Mouse (Mus musculus): ENCODE data around the gene Olfr497. TPM values are rescaled to one million over a fixed set of nuclear protein-coding genes. Genes with fewer than 3 reads are reported as not detected.

Olfr497 gene
- polyA plus RNA-seq (2015; fragmentation: Nextera tagmentation; extraction: Ambion mirVana) = not detected in 2 replicates

DNA sequence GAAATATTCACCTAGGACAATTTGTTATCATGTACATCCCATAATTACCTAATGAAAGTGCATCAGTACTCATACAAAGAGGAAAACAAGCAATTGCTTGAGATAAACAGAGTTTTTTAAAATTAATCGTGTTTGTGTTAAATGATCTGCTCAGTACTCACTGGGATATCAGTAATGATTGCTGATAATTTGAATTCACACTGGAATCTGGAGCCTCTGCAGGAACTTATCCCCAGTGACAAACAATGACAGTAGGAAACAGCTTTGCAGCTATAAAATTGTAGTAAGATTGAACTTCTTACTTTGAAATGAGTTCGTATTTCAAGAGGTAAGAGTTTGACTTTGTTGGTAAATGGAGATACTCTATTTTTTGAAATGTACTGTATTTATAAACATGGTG, at the start of gene Olfr497:
TSS of gene Olfr497 (plus strand) at position 301 of the 400 bp plus-strand sequence.
- H3K9ac ChIP-seq = no peak within 1 kb of the TSS
- no peak for ATAC-seq (ENCODE audit: insufficient read depth)

DNA sequence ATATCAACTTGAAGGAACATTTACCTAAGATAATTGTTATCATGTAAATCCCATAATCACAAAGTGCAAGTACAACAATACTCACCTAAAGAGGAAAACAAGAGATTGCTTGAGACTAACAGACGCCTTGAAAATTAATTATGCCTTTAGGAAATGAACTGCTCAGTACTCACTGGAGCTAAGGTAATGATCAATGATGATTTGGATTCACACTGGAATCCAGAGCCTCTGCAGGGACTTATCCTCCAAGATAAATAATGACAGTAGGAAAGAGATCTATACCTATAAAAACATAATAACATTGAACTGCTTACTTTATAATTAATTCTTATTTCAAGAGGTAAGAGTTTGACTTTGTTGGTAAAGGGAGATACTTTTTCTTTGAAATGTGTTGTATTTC, 27.4 kb upstream of the Olfr497 start, which contains the start of gene Olfr495:
TSS of gene Olfr495 (plus strand) at position 301 of the 400 bp plus-strand sequence.
- Histone ChIP-seq H3K4me1 (replicated peaks) (no peaks in the 10 kb centered on the region), H3K27ac (replicated peaks) (no peak within 1 kb of the TSS), H3K9me3 (replicated peaks) (no peaks in the 10 kb centered on the region), H3K9ac (no peak within 1 kb of the TSS), H3K4me3 (replicated peaks) (no peak within 1 kb of the TSS), H3K36me3 (replicated peaks) (no peaks in the 10 kb centered on the region), H3K27me3 (no peaks in the 10 kb centered on the region), H3K4me2 (no peak within 1 kb of the TSS)
- 40% methylated on average over 1 of the region's 1 CpGs for WGBS (ENCODE audit: insufficient replicate concordance)
- ATAC-seq (ENCODE audit: insufficient read depth) = no peak

More for the DNA sequence above, at the start of gene Olfr497:
- Histone ChIP-seq H3K9me3 (replicated peaks) (no peaks in the 10 kb centered on the region), H3K27me3 (no peaks in the 10 kb centered on the region), H3K27ac (replicated peaks) (no peak within 1 kb of the TSS), H3K4me2 (no peak within 1 kb of the TSS), H3K36me3 (replicated peaks) (no peaks in the 10 kb centered on the region), H3K4me1 (replicated peaks) (no peaks in the 10 kb centered on the region), H3K4me3 (replicated peaks) (no peak within 1 kb of the TSS)
- WGBS (ENCODE audit: insufficient replicate concordance) = 47% methylated on average over 2 of the region's 2 CpGs

DNA sequence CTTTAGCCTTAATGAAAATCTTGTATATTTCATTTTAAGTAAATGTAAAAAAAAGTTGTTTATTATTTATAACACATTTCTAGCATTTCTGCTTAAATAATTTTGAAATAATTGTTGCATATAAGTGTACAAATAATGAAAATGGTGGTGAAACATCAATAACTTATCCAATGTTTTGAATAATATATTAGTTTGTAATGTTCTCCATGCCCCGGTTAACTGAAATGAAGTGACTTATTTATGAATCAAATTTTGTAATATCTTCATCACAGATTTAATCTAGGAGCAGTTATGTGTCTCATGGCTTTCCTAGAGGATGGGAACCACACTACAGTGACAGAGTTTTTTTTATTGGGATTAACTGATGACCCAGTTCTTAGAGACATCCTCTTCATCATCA, 44.8 kb downstream of the Olfr497 start, which contains the start of gene Olfr498:
TSS of gene Olfr498 (plus strand) at position 301 of the 400 bp plus-strand sequence.
- no peaks in the 10 kb centered on the region for H3K4me1 ChIP-seq (replicated peaks)
- no peak for ATAC-seq (ENCODE audit: insufficient read depth)
- no peaks in the 10 kb centered on the region for H3K9me3 ChIP-seq (replicated peaks)
- 60% methylated on average over 1 of the region's 1 CpGs for WGBS (ENCODE audit: insufficient replicate concordance)
- H3K4me3 ChIP-seq (replicated peaks) = no peak within 1 kb of the TSS
- H3K36me3 ChIP-seq (replicated peaks) = no peaks in the 10 kb centered on the region
- no peak within 1 kb of the TSS for H3K27ac ChIP-seq (replicated peaks)
- no peak within 1 kb of the TSS for H3K4me2 ChIP-seq
- H3K27me3 ChIP-seq = no peaks in the 10 kb centered on the region
- H3K9ac ChIP-seq = no peak within 1 kb of the TSS

Other genes with a start within 250 kb of the Olfr497 start
- gene Olfr486, start 247.7 kb upstream of the Olfr497 start, polyA plus RNA-seq (2015; fragmentation: Nextera tagmentation; extraction: Ambion mirVana) = not detected in 2 replicates
- not detected in 2 replicates for gene Olfr487, start 205.8 kb upstream of the Olfr497 start, polyA plus RNA-seq (2015; fragmentation: Nextera tagmentation; extraction: Ambion mirVana)
- gene Olfr488, start 162.1 kb upstream of the Olfr497 start, polyA plus RNA-seq (2015; fragmentation: Nextera tagmentation; extraction: Ambion mirVana) = not detected in 2 replicates
- not detected in 2 replicates for gene Olfr490, start 131.5 kb upstream of the Olfr497 start, polyA plus RNA-seq (2015; fragmentation: Nextera tagmentation; extraction: Ambion mirVana)
- gene Olfr491, start 107.0 kb upstream of the Olfr497 start, polyA plus RNA-seq (2015; fragmentation: Nextera tagmentation; extraction: Ambion mirVana) = not detected in 2 replicates
- not detected in 2 replicates for gene Olfr492, start 96.7 kb upstream of the Olfr497 start, polyA plus RNA-seq (2015; fragmentation: Nextera tagmentation; extraction: Ambion mirVana)
- not detected in 2 replicates for gene Olfr493, start 73.4 kb upstream of the Olfr497 start, polyA plus RNA-seq (2015; fragmentation: Nextera tagmentation; extraction: Ambion mirVana)
- not detected in 2 replicates for gene Olfr494, start 55.1 kb upstream of the Olfr497 start, polyA plus RNA-seq (2015; fragmentation: Nextera tagmentation; extraction: Ambion mirVana)
- not detected in 2 replicates for gene Olfr495, start 27.3 kb upstream of the Olfr497 start, polyA plus RNA-seq (2015; fragmentation: Nextera tagmentation; extraction: Ambion mirVana)
- gene Olfr498, start 44.9 kb downstream of the Olfr497 start, polyA plus RNA-seq (2015; fragmentation: Nextera tagmentation; extraction: Ambion mirVana) = not detected in 2 replicates
- gene Olfr502, start 104.6 kb downstream of the Olfr497 start, polyA plus RNA-seq (2015; fragmentation: Nextera tagmentation; extraction: Ambion mirVana) = not detected in 2 replicates
- not detected in 2 replicates for gene Olfr503, start 124.1 kb downstream of the Olfr497 start, polyA plus RNA-seq (2015; fragmentation: Nextera tagmentation; extraction: Ambion mirVana)
- not detected in 2 replicates for gene Olfr504, start 145.4 kb downstream of the Olfr497 start, polyA plus RNA-seq (2015; fragmentation: Nextera tagmentation; extraction: Ambion mirVana)
- gene Olfr506, start 190.4 kb downstream of the Olfr497 start, polyA plus RNA-seq (2015; fragmentation: Nextera tagmentation; extraction: Ambion mirVana) = not detected in 2 replicates
- not detected in 2 replicates for gene Olfr507, start 201.4 kb downstream of the Olfr497 start, polyA plus RNA-seq (2015; fragmentation: Nextera tagmentation; extraction: Ambion mirVana)
- not detected in 2 replicates for gene Olfr508, start 209.6 kb downstream of the Olfr497 start, polyA plus RNA-seq (2015; fragmentation: Nextera tagmentation; extraction: Ambion mirVana)
- gene Olfr509, start 231.5 kb downstream of the Olfr497 start, polyA plus RNA-seq (2015; fragmentation: Nextera tagmentation; extraction: Ambion mirVana) = not detected in 2 replicates
- not detected in 2 replicates for gene Olfr510, start 246.0 kb downstream of the Olfr497 start, polyA plus RNA-seq (2015; fragmentation: Nextera tagmentation; extraction: Ambion mirVana)